Mouse (Mus musculus): ENCODE results near the gene Ubl7. TPM values are rescaled to one million over a fixed set of nuclear protein-coding genes. Genes with fewer than 3 reads are reported as not detected.

Gene Ubl7
- polyA plus RNA-seq, 1 experiment from 2014 or later, result 52.4 TPM

- Histone ChIP-seq H3K27ac (replicated peaks) (no peak overlapping the region), H3K27me3 (no peaks in the 10 kb centered on the region), H3K4me1 (replicated peaks) (no peaks in the 10 kb centered on the region), H3K4me3 (replicated peaks) (no peak overlapping the region), H3K9ac (no peak overlapping the region), H3K4me2 (no peak overlapping the region), H3K9me3 (replicated peaks) (no peaks in the 10 kb centered on the region), H3K36me3 (replicated peaks) (peaks cover 84% of the 10 kb centered on the region)
- ATAC-seq (ENCODE audit: insufficient read depth), result no peak
- 74% methylated on average over 9 of the region's 9 CpGs for WGBS (ENCODE audit: insufficient replicate concordance)
These were observed 10.8 kb downstream of the Ubl7 start for GRCm38 (mm10) chr9:57921491-57922060.

GRCm38 (mm10) chr9:57922381-57922780 is 11.6 kb downstream of the Ubl7 start:
- no peaks in the 10 kb centered on the region for H3K4me1 ChIP-seq (replicated peaks)
- no peak overlapping the region for H3K9ac ChIP-seq
- no peak overlapping the region for H3K4me2 ChIP-seq
- H3K27ac ChIP-seq (replicated peaks), result no peak overlapping the region
- 93% methylated on average over 5 of the region's 5 CpGs for WGBS (ENCODE audit: insufficient replicate concordance)
- no peak overlapping the region for H3K4me3 ChIP-seq (replicated peaks)
- H3K27me3 ChIP-seq, result no peaks in the 10 kb centered on the region
- H3K9me3 ChIP-seq (replicated peaks), result no peaks in the 10 kb centered on the region
- ATAC-seq (ENCODE audit: insufficient read depth), result no peak
- H3K36me3 ChIP-seq (replicated peaks), result peaks cover 88% of the 10 kb centered on the region

GRCm38 (mm10) chr9:57923046-57923445 is 12.3 kb downstream of the Ubl7 start:
- no peak overlapping the region for H3K27ac ChIP-seq (replicated peaks)
- no peak for ATAC-seq (ENCODE audit: insufficient read depth)
- peaks cover 87% of the 10 kb centered on the region for H3K36me3 ChIP-seq (replicated peaks)
- no peaks in the 10 kb centered on the region for H3K9me3 ChIP-seq (replicated peaks)
- no peak overlapping the region for H3K4me2 ChIP-seq
- H3K9ac ChIP-seq, result no peak overlapping the region
- no peaks in the 10 kb centered on the region for H3K27me3 ChIP-seq
- no peaks in the 10 kb centered on the region for H3K4me1 ChIP-seq (replicated peaks)
- WGBS (ENCODE audit: insufficient replicate concordance), result 91% methylated on average over 3 of the region's 3 CpGs
- H3K4me3 ChIP-seq (replicated peaks), result no peak overlapping the region

- no peak overlapping the region for H3K4me3 ChIP-seq (replicated peaks)
- peaks cover 27% of the 10 kb centered on the region for H3K36me3 ChIP-seq (replicated peaks)
- H3K9ac ChIP-seq, result no peak overlapping the region
- ATAC-seq (ENCODE audit: insufficient read depth), result no peak
- H3K9me3 ChIP-seq (replicated peaks), result no peaks in the 10 kb centered on the region
- 21% methylated on average over 5 of the region's 5 CpGs for WGBS (ENCODE audit: insufficient replicate concordance)
- H3K27me3 ChIP-seq, result peaks cover 3% of the 10 kb centered on the region; the same call in 1 of the 2 replicates
- H3K27ac ChIP-seq (replicated peaks), result no peak overlapping the region
- no peak overlapping the region for H3K4me2 ChIP-seq
- H3K4me1 ChIP-seq (replicated peaks), result no peaks in the 10 kb centered on the region
These were observed 20.5 kb downstream of the Ubl7 start for GRCm38 (mm10) chr9:57931166-57931767.

GRCm38 (mm10) chr9:57932253-57932652 is 21.5 kb downstream of the Ubl7 start:
- no peak for ATAC-seq (ENCODE audit: insufficient read depth)
- Histone ChIP-seq H3K9ac (no peak overlapping the region), H3K4me2 (no peak overlapping the region), H3K4me3 (replicated peaks) (no peak overlapping the region), H3K36me3 (replicated peaks) (peaks cover 18% of the 10 kb centered on the region), H3K27ac (replicated peaks) (no peak overlapping the region), H3K27me3 (peaks cover 13% of the 10 kb centered on the region), H3K4me1 (replicated peaks) (no peaks in the 10 kb centered on the region), H3K9me3 (replicated peaks) (no peaks in the 10 kb centered on the region)
- WGBS (ENCODE audit: insufficient replicate concordance), result 41% methylated on average over 3 of the region's 3 CpGs

- Histone ChIP-seq H3K9ac (no peak overlapping the region), H3K4me1 (replicated peaks) (no peaks in the 10 kb centered on the region), H3K4me2 (no peak overlapping the region), H3K36me3 (replicated peaks) (peaks cover 11% of the 10 kb centered on the region), H3K27me3 (peaks cover 20% of the 10 kb centered on the region), H3K4me3 (replicated peaks) (no peak overlapping the region), H3K9me3 (replicated peaks) (no peaks in the 10 kb centered on the region), H3K27ac (replicated peaks) (no peak overlapping the region)
- ATAC-seq (ENCODE audit: insufficient read depth), result no peak
- 52% methylated on average over 6 of the region's 6 CpGs for WGBS (ENCODE audit: insufficient replicate concordance)
These were observed 22.2 kb downstream of the Ubl7 start for GRCm38 (mm10) chr9:57932831-57933602.

- WGBS (ENCODE audit: insufficient replicate concordance), result 24% methylated on average over 6 of the region's 6 CpGs
- H3K36me3 ChIP-seq (replicated peaks), result no peaks in the 10 kb centered on the region
- peaks cover 49% of the 10 kb centered on the region for H3K27me3 ChIP-seq
- ATAC-seq (ENCODE audit: insufficient read depth), result no peak
- H3K9ac ChIP-seq, result no peak overlapping the region
- no peak overlapping the region for H3K4me2 ChIP-seq
- H3K27ac ChIP-seq (replicated peaks), result no peak overlapping the region
- H3K9me3 ChIP-seq (replicated peaks), result no peaks in the 10 kb centered on the region
- peaks cover 11% of the 10 kb centered on the region for H3K4me1 ChIP-seq (replicated peaks)
- H3K4me3 ChIP-seq (replicated peaks), result no peak overlapping the region
These were observed 25.1 kb downstream of the Ubl7 start for GRCm38 (mm10) chr9:57935683-57936437.

GRCm38 (mm10) chr9:57937171-57937570 is 26.4 kb downstream of the Ubl7 start:
- peaks cover 62% of the 10 kb centered on the region for H3K27me3 ChIP-seq
- peaks cover 11% of the 10 kb centered on the region for H3K4me1 ChIP-seq (replicated peaks)
- no peak overlapping the region for H3K27ac ChIP-seq (replicated peaks)
- H3K9ac ChIP-seq, result no peak overlapping the region
- no peak overlapping the region for H3K4me3 ChIP-seq (replicated peaks)
- no peak for ATAC-seq (ENCODE audit: insufficient read depth)
- H3K9me3 ChIP-seq (replicated peaks), result no peaks in the 10 kb centered on the region
- no peak overlapping the region for H3K4me2 ChIP-seq
- H3K36me3 ChIP-seq (replicated peaks), result no peaks in the 10 kb centered on the region
- 59% methylated on average over 4 of the region's 4 CpGs for WGBS (ENCODE audit: insufficient replicate concordance)

- WGBS (ENCODE audit: insufficient replicate concordance), result 48% methylated on average over 6 of the region's 6 CpGs
- Histone ChIP-seq H3K9ac (no peak overlapping the region), H3K9me3 (replicated peaks) (no peaks in the 10 kb centered on the region), H3K4me2 (no peak overlapping the region), H3K4me3 (replicated peaks) (no peak overlapping the region), H3K4me1 (replicated peaks) (peaks cover 11% of the 10 kb centered on the region), H3K36me3 (replicated peaks) (no peaks in the 10 kb centered on the region), H3K27me3 (peaks cover 67% of the 10 kb centered on the region), H3K27ac (replicated peaks) (no peak overlapping the region)
- no peak for ATAC-seq (ENCODE audit: insufficient read depth)
These were observed 26.9 kb downstream of the Ubl7 start for GRCm38 (mm10) chr9:57937651-57938050.

- Histone ChIP-seq H3K36me3 (replicated peaks) (no peaks in the 10 kb centered on the region), H3K4me2 (no peak overlapping the region), H3K9me3 (replicated peaks) (no peaks in the 10 kb centered on the region), H3K4me1 (replicated peaks) (peaks cover 11% of the 10 kb centered on the region), H3K4me3 (replicated peaks) (no peak overlapping the region), H3K27me3 (peaks cover 75% of the 10 kb centered on the region), H3K9ac (no peak overlapping the region), H3K27ac (replicated peaks) (no peak overlapping the region)
- WGBS (ENCODE audit: insufficient replicate concordance), result 52% methylated on average over 5 of the region's 5 CpGs
- ATAC-seq (ENCODE audit: insufficient read depth), result no peak
These were observed 27.7 kb downstream of the Ubl7 start for GRCm38 (mm10) chr9:57938225-57939055.

Measured in liver, embryonic 15.5 days (tissue).